Mouse (Mus musculus) lung, adult 2 months (tissue): ENCODE results near the gene Ube2i.
"Not testable (repeated sequence)": the region's sequence is repeated elsewhere in the genome, so short reads cannot be mapped to it uniquely, and the experiment has no call there.

Experiments
- CTCF ChIP-seq: fragments of 200-500 bp; IDR thresholded peaks from 2 replicates; pipeline ENCODE4 v1.5.1; 2011; ENCODE audit warnings: mild to moderate bottlenecking, low read length, control low read depth; ENCODE audit not compliant: insufficient read depth
- POLR2A ChIP-seq: fragments of 200-500 bp; IDR thresholded peaks from 2 replicates; pipeline ENCODE4 v1.6.1; 2011; ENCODE audit warnings: low read depth, mild to moderate bottlenecking, control low read depth, low read length, borderline replicate concordance; ENCODE audit errors: extremely low read depth

DNA sequence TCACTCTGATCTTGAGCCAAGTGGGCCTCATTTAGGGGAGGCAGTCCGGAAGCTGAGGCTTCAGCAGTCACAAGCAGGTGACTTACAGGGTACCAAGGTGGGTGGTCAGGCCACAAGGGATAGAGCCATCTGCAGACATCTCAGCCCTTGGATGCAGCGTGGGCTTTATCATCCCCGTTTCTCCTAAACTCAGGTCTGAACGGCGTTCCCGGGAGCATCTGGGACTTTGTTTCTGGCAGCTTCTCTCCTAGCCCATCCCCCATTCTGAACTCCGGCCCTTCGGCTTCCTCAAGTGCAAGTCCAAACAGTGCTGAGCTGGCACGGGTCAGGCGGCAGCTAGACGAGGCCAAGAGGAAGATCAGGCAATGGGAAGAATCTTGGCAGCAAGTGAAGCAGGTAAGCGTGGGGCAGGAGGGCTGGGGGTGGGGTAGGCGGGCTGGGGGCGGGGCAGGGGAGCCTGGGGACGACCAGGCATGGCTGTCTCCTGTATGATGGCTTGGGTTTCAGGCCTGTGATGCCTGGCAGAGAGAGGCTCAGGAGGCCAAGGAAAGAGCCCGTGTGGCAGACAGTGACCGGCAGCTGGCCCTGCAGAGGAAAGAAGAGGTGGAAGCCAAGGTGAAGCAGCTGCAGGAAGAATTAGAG is 44.3 kb downstream of the Ube2i start:
- not testable (repeated sequence) for TF ChIP-seq CTCF, POLR2A
